19 mouse cellular contexts compared by ENCODE assay signal in the genomic region with DNA sequence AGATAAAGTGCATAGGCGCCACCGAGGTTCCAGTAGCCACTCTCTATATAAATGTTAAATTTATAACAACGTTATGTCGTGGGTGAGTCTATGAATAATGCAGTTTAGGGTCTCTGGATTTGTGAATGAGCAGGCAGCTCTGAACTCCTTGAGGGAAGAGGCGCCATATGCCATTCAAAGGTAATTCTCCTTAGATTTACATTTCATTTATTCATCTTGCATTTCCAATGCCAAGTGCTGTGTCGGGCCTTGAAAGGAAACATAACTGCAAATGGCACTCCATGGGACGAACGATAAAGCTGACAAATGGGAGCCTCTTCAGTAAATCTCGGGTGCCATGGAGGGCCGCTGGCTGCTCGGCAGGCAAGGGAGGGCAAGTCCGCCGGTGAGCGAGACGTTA.
DNase-seq lines count a peak whose midpoint lies in the region; ATAC-seq lines count a peak whose summit lies in the region.
"Had no signal": no experiment of that assay in that cellular context is flagged by ENCODE, and none has a peak within 500 bp of the region (broad histone marks: within the 10 kb centered on the region; RNA-seq: fewer than 3 reads in every experiment).

No protein-coding gene starts in this region.

- no peak overlapping the region for H3K27ac ChIP-seq in forebrain, embryonic 14.5 days (ENCODE audit: low read depth, low read length)
- no peak overlapping the region for H3K27ac ChIP-seq in forebrain, embryonic 13.5 days
- H3K27ac ChIP-seq in hindbrain, embryonic 14.5 days: no peak overlapping the region
- no peak overlapping the region for H3K27ac ChIP-seq in hindbrain, embryonic 11.5 days (ENCODE audit: low read depth, low read length)
- H3K27ac ChIP-seq: embryonic facial prominence, embryonic 13.5 days; heart, embryonic 15.5 days; hindbrain, embryonic 15.5 days had no signal

- no peaks in the 10 kb centered on the region for H3K27me3 ChIP-seq in forebrain, embryonic 14.5 days (replicated peaks; ENCODE audit: control insufficient read depth, insufficient read depth, low read length)
- no peaks in the 10 kb centered on the region for H3K27me3 ChIP-seq in forebrain, embryonic 13.5 days
- H3K27me3 ChIP-seq in hindbrain, embryonic 14.5 days (ENCODE audit: control insufficient read depth, insufficient read depth, low read length): no peaks in the 10 kb centered on the region
- H3K27me3 ChIP-seq in hindbrain, embryonic 11.5 days (ENCODE audit: control insufficient read depth, insufficient read depth, low read length): no peaks in the 10 kb centered on the region
- H3K27me3 ChIP-seq: embryonic facial prominence, embryonic 13.5 days; heart, embryonic 15.5 days; hindbrain, embryonic 15.5 days had no signal

- ATAC-seq in forebrain, embryonic 14.5 days: peak; percentile 29; the same call in 1 of the 2 replicates
- ATAC-seq in forebrain, embryonic 13.5 days: no peak; the same call in 1 of the 2 replicates
- ATAC-seq in hindbrain, embryonic 14.5 days (ENCODE audit: low FRiP score): no peak
- no peak for ATAC-seq in hindbrain, embryonic 11.5 days (ENCODE audit: low FRiP score)

- WGBS in forebrain, embryonic 14.5 days: 63% methylated on average over 15 of the region's 15 CpGs
- 60% methylated on average over 15 of the region's 15 CpGs for WGBS in forebrain, embryonic 13.5 days
- 53% methylated on average over 15 of the region's 15 CpGs for WGBS in hindbrain, embryonic 14.5 days
- WGBS in hindbrain, embryonic 11.5 days: 85% methylated on average over 15 of the region's 15 CpGs

- no peak overlapping the region for H3K9ac ChIP-seq in forebrain, embryonic 14.5 days (ENCODE audit: low read length)
- H3K9ac ChIP-seq in forebrain, embryonic 13.5 days: no peak overlapping the region
- H3K9ac ChIP-seq in hindbrain, embryonic 14.5 days: no peak overlapping the region
- no peak overlapping the region for H3K9ac ChIP-seq in hindbrain, embryonic 11.5 days (ENCODE audit: low read depth, low read length)
- H3K9ac ChIP-seq: embryonic facial prominence, embryonic 13.5 days; heart, embryonic 15.5 days; hindbrain, embryonic 15.5 days had no signal

- no peaks in the 10 kb centered on the region for H3K4me1 ChIP-seq in forebrain, embryonic 14.5 days (ENCODE audit: control insufficient read depth, insufficient read depth, low read length)
- no peaks in the 10 kb centered on the region for H3K4me1 ChIP-seq in forebrain, embryonic 13.5 days
- peaks cover 4% of the 10 kb centered on the region; the same call in 1 of the 2 replicates for H3K4me1 ChIP-seq in hindbrain, embryonic 14.5 days (replicated peaks; ENCODE audit: control insufficient read depth, insufficient read depth, low read length)
- no peaks in the 10 kb centered on the region for H3K4me1 ChIP-seq in hindbrain, embryonic 11.5 days (replicated peaks; ENCODE audit: control insufficient read depth, insufficient read depth, low read length)
- H3K4me1 ChIP-seq: heart, embryonic 15.5 days had no signal

- H3K4me3 ChIP-seq in forebrain, embryonic 14.5 days (ENCODE audit: low read depth, low read length): no peak overlapping the region
- no peak overlapping the region for H3K4me3 ChIP-seq in forebrain, embryonic 13.5 days
- H3K4me3 ChIP-seq in hindbrain, embryonic 14.5 days (replicated peaks; ENCODE audit: low read length): no peak overlapping the region
- no peak overlapping the region for H3K4me3 ChIP-seq in hindbrain, embryonic 11.5 days (ENCODE audit: low read depth, low read length)
- H3K4me3 ChIP-seq: embryonic facial prominence, embryonic 13.5 days; heart, embryonic 15.5 days; hindbrain, embryonic 15.5 days had no signal

- H3K36me3 ChIP-seq in forebrain, embryonic 14.5 days (ENCODE audit: control insufficient read depth, insufficient read depth, low read length): no peaks in the 10 kb centered on the region
- H3K36me3 ChIP-seq in forebrain, embryonic 13.5 days (ENCODE audit: poor library complexity, severe bottlenecking): no peaks in the 10 kb centered on the region
- H3K36me3 ChIP-seq in hindbrain, embryonic 14.5 days (replicated peaks; ENCODE audit: control insufficient read depth, insufficient read depth): no peaks in the 10 kb centered on the region
- H3K36me3 ChIP-seq in hindbrain, embryonic 11.5 days (ENCODE audit: control insufficient read depth, insufficient read depth, low read length): no peaks in the 10 kb centered on the region
- H3K36me3 ChIP-seq: embryonic facial prominence, embryonic 13.5 days; heart, embryonic 15.5 days; hindbrain, embryonic 15.5 days had no signal

- H3K4me2 ChIP-seq in forebrain, embryonic 14.5 days (ENCODE audit: low read length): no peak overlapping the region
- no peak overlapping the region for H3K4me2 ChIP-seq in forebrain, embryonic 13.5 days
- H3K4me2 ChIP-seq in hindbrain, embryonic 14.5 days (replicated peaks): 0 out of 2 replicates have a peak overlapping the region, but pooled peaks have one; percentile 6
- no peak overlapping the region for H3K4me2 ChIP-seq in hindbrain, embryonic 11.5 days (replicated peaks; ENCODE audit: low read depth, low read length)
- H3K4me2 ChIP-seq: embryonic facial prominence, embryonic 13.5 days; heart, embryonic 11.5 days; heart, embryonic 15.5 days; hindbrain, embryonic 15.5 days had no signal

- DNase-seq in forebrain, embryonic 14.5 days (ENCODE audit: low spot score): peak; percentile 51
- no peak for DNase-seq in hindbrain, embryonic 14.5 days (ENCODE audit: low spot score)
- no peak for DNase-seq in hindbrain, embryonic 11.5 days (ENCODE audit: low spot score)
- peak; percentile 28 for DNase-seq in ovary, postnatal 36 days (ENCODE audit: low spot score)
- DNase-seq in ovary, postnatal 14 days (ENCODE audit: low spot score): no peak
- no peak for DNase-seq in spleen, adult 18-20 months
- DNase-seq: adrenal gland, postnatal 10 days; B cell, adult 2 months; cerebellum, adult 18-20 months; cerebellum, adult 9-11 months; cerebellum, postnatal 36 days; gastrocnemius, postnatal 36 days; heart, adult 18-20 months; heart, postnatal 14 days had no signal

- H3K9me3 ChIP-seq in forebrain, embryonic 14.5 days (replicated peaks; ENCODE audit: control insufficient read depth, low read length): no peaks in the 10 kb centered on the region
- H3K9me3 ChIP-seq in forebrain, embryonic 13.5 days (replicated peaks): no peaks in the 10 kb centered on the region
- no peaks in the 10 kb centered on the region for H3K9me3 ChIP-seq in hindbrain, embryonic 14.5 days (ENCODE audit: control insufficient read depth, low read length)
- no peaks in the 10 kb centered on the region for H3K9me3 ChIP-seq in hindbrain, embryonic 11.5 days (ENCODE audit: control insufficient read depth, low read length)
- H3K9me3 ChIP-seq: embryonic facial prominence, embryonic 13.5 days; heart, embryonic 15.5 days; hindbrain, embryonic 15.5 days had no signal

Comparison
In these comparisons a context has a peak if more than half of its experiments do, and no peak if none do; other contexts are left out.
1. DNase-seq: peak in forebrain, embryonic 14.5 days (single experiment) and ovary, postnatal 36 days (single experiment); none in hindbrain, embryonic 14.5 days (single experiment), hindbrain, embryonic 11.5 days (single experiment), ovary, postnatal 14 days (single experiment) and spleen, adult 18-20 months (0 of 2).